In genomic region chr2:71328391-71329160, GRCm38 (mm10) we compare ENCODE assay signal across 28 mouse cellular contexts. TPM values are rescaled to one million over a fixed set of nuclear protein-coding genes. Genes with fewer than 3 reads are reported as not detected.
DNase-seq lines count a peak whose midpoint lies in the region; ATAC-seq and TF ChIP-seq lines count a peak whose summit lies in the region.
"Had no signal": no experiment of that assay in that cellular context is flagged by ENCODE, and none has a peak within 500 bp of the region (broad histone marks: within the 10 kb centered on the region; RNA-seq: fewer than 3 reads in every experiment).

No protein-coding gene starts in this region.

- WGBS in embryonic facial prominence, embryonic 14.5 days, result 52% methylated on average over 15 of the region's 15 CpGs
- 61% methylated on average over 15 of the region's 15 CpGs for WGBS in embryonic facial prominence, embryonic 10.5 days
- 59% methylated on average over 15 of the region's 15 CpGs for WGBS in intestine, embryonic 16.5 days
- WGBS in intestine, postnatal 0 days, result 63% methylated on average over 15 of the region's 15 CpGs
- 61% methylated on average over 15 of the region's 15 CpGs for WGBS in kidney, embryonic 15.5 days

- H3K4me1 ChIP-seq in embryonic facial prominence, embryonic 14.5 days (ENCODE audit: control insufficient read depth, insufficient read depth, low read length), result no peaks in the 10 kb centered on the region
- H3K4me1 ChIP-seq in embryonic facial prominence, embryonic 10.5 days, result peaks cover 17% of the 10 kb centered on the region
- H3K4me1 ChIP-seq in intestine, embryonic 16.5 days (ENCODE audit: control insufficient read depth, insufficient read depth, low read length), result no peaks in the 10 kb centered on the region
- no peaks in the 10 kb centered on the region for H3K4me1 ChIP-seq in intestine, postnatal 0 days (replicated peaks; ENCODE audit: control insufficient read depth, insufficient read depth, low read length)
- peaks cover 25% of the 10 kb centered on the region for H3K4me1 ChIP-seq in bone marrow macrophage, adult 2 months (ENCODE audit: control insufficient read depth, insufficient read depth, low read length)
- H3K4me1 ChIP-seq in kidney, embryonic 15.5 days, result 0 out of 2 replicates have a peak, but pooled peaks cover 11% of the 10 kb centered on the region
- H3K4me1 ChIP-seq: embryonic facial prominence, embryonic 13.5 days; hindbrain, embryonic 12.5 days; hindbrain, embryonic 15.5 days had no signal

- 0 out of 2 replicates have a peak overlapping the region, but pooled peaks have one; percentile 21 for H3K27ac ChIP-seq in embryonic facial prominence, embryonic 14.5 days (replicated peaks; ENCODE audit: low read depth, low read length)
- no peak overlapping the region for H3K27ac ChIP-seq in embryonic facial prominence, embryonic 10.5 days (replicated peaks)
- H3K27ac ChIP-seq in intestine, embryonic 16.5 days (ENCODE audit: low read length), result 0 out of 2 replicates have a peak overlapping the region, but pooled peaks have one; percentile 6
- H3K27ac ChIP-seq in intestine, postnatal 0 days (ENCODE audit: low read depth, low read length), result no peak overlapping the region
- H3K27ac ChIP-seq in bone marrow macrophage, adult 2 months (ENCODE audit: insufficient read depth, low read depth, low read length), result peak overlapping the region; percentile 2
- H3K27ac ChIP-seq in kidney, embryonic 15.5 days, result no peak overlapping the region
- H3K27ac ChIP-seq: embryonic facial prominence, embryonic 13.5 days; forebrain, embryonic 10.5 days; forebrain, embryonic 13.5 days; heart, adult 2 months; heart, embryonic 10.5 days; heart, embryonic 13.5 days; hindbrain, embryonic 12.5 days; hindbrain, embryonic 15.5 days had no signal

- H3K9me3 ChIP-seq in embryonic facial prominence, embryonic 14.5 days (ENCODE audit: control insufficient read depth, low read length), result no peaks in the 10 kb centered on the region
- no peaks in the 10 kb centered on the region for H3K9me3 ChIP-seq in embryonic facial prominence, embryonic 10.5 days
- H3K9me3 ChIP-seq in intestine, embryonic 16.5 days (ENCODE audit: control insufficient read depth, low read length), result no peaks in the 10 kb centered on the region
- no peaks in the 10 kb centered on the region for H3K9me3 ChIP-seq in intestine, postnatal 0 days (ENCODE audit: control insufficient read depth)
- H3K9me3 ChIP-seq in kidney, embryonic 15.5 days (replicated peaks), result no peaks in the 10 kb centered on the region
- H3K9me3 ChIP-seq: embryonic facial prominence, embryonic 13.5 days; forebrain, embryonic 10.5 days; forebrain, embryonic 13.5 days; G1E; heart, embryonic 10.5 days; heart, embryonic 13.5 days; hindbrain, embryonic 12.5 days; hindbrain, embryonic 15.5 days had no signal

- no peak for DNase-seq in embryonic facial prominence, embryonic 14.5 days (ENCODE audit: low spot score)
- no peak for DNase-seq in embryonic facial prominence, embryonic 10.5 days (ENCODE audit: low spot score)
- DNase-seq in 3134 (ENCODE audit: extremely low read depth, insufficient read length, low spot score), result peak; percentile 5
- DNase-seq in testis, postnatal 14 days (ENCODE audit: low spot score), result no peak
- DNase-seq: adrenal gland, adult 8-10 months; adrenal gland, postnatal 25 days; B cell, adult 2 months; cerebellum, adult 18-20 months; cerebellum, adult 9-10 months; cerebellum, postnatal 25 days; gastrocnemius, postnatal 14 days; heart, adult 2 months had no signal

- TF ChIP-seq CTCF in intestine, postnatal 0 days (IDR thresholded peaks at IDR 0.05; ENCODE audit: low read depth), result no peak
- TF ChIP-seq CTCF in bone marrow macrophage, adult 2 months (IDR thresholded peaks at IDR 0.05; ENCODE audit: low read depth, low read length), result no peak

- H3K4me2 ChIP-seq in embryonic facial prominence, embryonic 14.5 days (ENCODE audit: low read depth, low read length), result no peak overlapping the region
- no peak overlapping the region for H3K4me2 ChIP-seq in intestine, embryonic 16.5 days (ENCODE audit: low read depth, low read length)
- no peak overlapping the region for H3K4me2 ChIP-seq in intestine, postnatal 0 days (replicated peaks; ENCODE audit: low read depth)
- no peak overlapping the region for H3K4me2 ChIP-seq in kidney, embryonic 15.5 days
- H3K4me2 ChIP-seq: embryonic facial prominence, embryonic 13.5 days; forebrain, embryonic 13.5 days; heart, embryonic 13.5 days; hindbrain, embryonic 12.5 days; hindbrain, embryonic 15.5 days had no signal

- H3K27me3 ChIP-seq in embryonic facial prominence, embryonic 14.5 days (replicated peaks; ENCODE audit: control insufficient read depth, insufficient read depth, low read length), result no peaks in the 10 kb centered on the region
- H3K27me3 ChIP-seq in embryonic facial prominence, embryonic 10.5 days (replicated peaks; ENCODE audit: low read depth, poor library complexity, severe bottlenecking), result no peaks in the 10 kb centered on the region
- no peaks in the 10 kb centered on the region for H3K27me3 ChIP-seq in intestine, embryonic 16.5 days (replicated peaks; ENCODE audit: control insufficient read depth, insufficient read depth, low read length)
- no peaks in the 10 kb centered on the region for H3K27me3 ChIP-seq in intestine, postnatal 0 days (replicated peaks; ENCODE audit: control insufficient read depth, insufficient read depth, low read length)
- H3K27me3 ChIP-seq in kidney, embryonic 15.5 days, result no peaks in the 10 kb centered on the region
- H3K27me3 ChIP-seq: CH12.LX; embryonic facial prominence, embryonic 13.5 days; forebrain, embryonic 13.5 days; heart, embryonic 13.5 days; hindbrain, embryonic 12.5 days; hindbrain, embryonic 15.5 days; Patski had no signal

- H3K4me3 ChIP-seq in embryonic facial prominence, embryonic 14.5 days (ENCODE audit: low read depth, low read length), result no peak overlapping the region
- H3K4me3 ChIP-seq in embryonic facial prominence, embryonic 10.5 days, result no peak overlapping the region
- H3K4me3 ChIP-seq in intestine, embryonic 16.5 days (ENCODE audit: low read length), result no peak overlapping the region
- H3K4me3 ChIP-seq in intestine, postnatal 0 days (ENCODE audit: low read depth, low read length), result no peak overlapping the region
- H3K4me3 ChIP-seq in bone marrow macrophage, adult 2 months (ENCODE audit: insufficient read depth, low read length), result no peak overlapping the region
- H3K4me3 ChIP-seq in kidney, embryonic 15.5 days (replicated peaks), result no peak overlapping the region
- H3K4me3 ChIP-seq: embryonic facial prominence, embryonic 13.5 days; forebrain, embryonic 10.5 days; forebrain, embryonic 13.5 days; heart, adult 2 months; heart, embryonic 10.5 days; heart, embryonic 13.5 days; hindbrain, embryonic 12.5 days; hindbrain, embryonic 15.5 days had no signal

- TF ChIP-seq POLR2A in bone marrow macrophage, adult 2 months (IDR thresholded peaks at IDR 0.05; ENCODE audit: borderline replicate concordance, low read depth, low read length), result no peak

- no peak overlapping the region for H3K9ac ChIP-seq in embryonic facial prominence, embryonic 14.5 days (ENCODE audit: low read depth, low read length)
- no peak overlapping the region for H3K9ac ChIP-seq in intestine, embryonic 16.5 days (ENCODE audit: low read depth, low read length)
- H3K9ac ChIP-seq in intestine, postnatal 0 days (ENCODE audit: low read depth, low read length), result no peak overlapping the region
- H3K9ac ChIP-seq in kidney, embryonic 15.5 days, result no peak overlapping the region
- H3K9ac ChIP-seq: embryonic facial prominence, embryonic 13.5 days; forebrain, embryonic 13.5 days; heart, embryonic 13.5 days; hindbrain, embryonic 12.5 days; hindbrain, embryonic 15.5 days had no signal

- 0 out of 2 replicates have a peak, but pooled peaks cover 8% of the 10 kb centered on the region for H3K36me3 ChIP-seq in embryonic facial prominence, embryonic 14.5 days (ENCODE audit: control insufficient read depth, insufficient read depth, low read length)
- peaks cover 12% of the 10 kb centered on the region for H3K36me3 ChIP-seq in embryonic facial prominence, embryonic 10.5 days (replicated peaks)
- H3K36me3 ChIP-seq in intestine, embryonic 16.5 days (ENCODE audit: control insufficient read depth, insufficient read depth, low read length), result no peaks in the 10 kb centered on the region
- peaks cover 5% of the 10 kb centered on the region for H3K36me3 ChIP-seq in intestine, postnatal 0 days (ENCODE audit: control insufficient read depth, insufficient read depth)
- H3K36me3 ChIP-seq in kidney, embryonic 15.5 days, result peaks cover 23% of the 10 kb centered on the region

- ATAC-seq in embryonic facial prominence, embryonic 14.5 days (ENCODE audit: low read depth), result no peak
- ATAC-seq in intestine, embryonic 16.5 days, result no peak
- ATAC-seq in intestine, postnatal 0 days, result no peak
- ATAC-seq in kidney, embryonic 15.5 days (replicated peaks; ENCODE audit: low FRiP score), result no peak
- ATAC-seq: activated CD4-positive, CD25-positive, alpha-beta regulatory T cell, adult 4 months; forebrain, embryonic 13.5 days; forebrain, embryonic 16.5 days; Patski had no signal

RNA-seq across cellular contexts. Expression of gene Slc25a12, which starts 39.0 kb away (rescaled TPM):
- polyA plus RNA-seq in embryonic facial prominence, embryonic 14.5 days (2014; fragmentation: Nextera tagmentation; extraction: Ambion mirVana), result 38.0 and 44.6 TPM in 2 replicates
- 33.4 and 38.4 TPM in 2 replicates for polyA plus RNA-seq in embryonic facial prominence, embryonic 10.5 days (2016; fragmentation: Nextera tagmentation; extraction: Ambion mirVana)
- polyA plus RNA-seq in intestine, embryonic 16.5 days (2015; fragmentation: Nextera tagmentation; extraction: Ambion mirVana), result 27.0 and 28.3 TPM in 2 replicates
- polyA plus RNA-seq in intestine, postnatal 0 days (2015; fragmentation: Nextera tagmentation; extraction: Ambion mirVana), result 14.7 and 14.9 TPM in 2 replicates
- polyA plus RNA-seq in bone marrow macrophage, adult 2 months (2012; ENCODE audit: insufficient read depth, insufficient read length, missing spikeins), result 35.8 and 39.1 TPM in 2 replicates
- polyA plus RNA-seq in kidney, embryonic 15.5 days (2015; fragmentation: Nextera tagmentation; extraction: Ambion mirVana), result 37.8 and 41.7 TPM in 2 replicates

Comparison
In these comparisons a context has a peak if more than half of its experiments do, and no peak if none do; other contexts are left out.
1. H3K27ac ChIP-seq: peak in embryonic facial prominence, embryonic 14.5 days (single experiment), intestine, embryonic 16.5 days (single experiment) and bone marrow macrophage, adult 2 months (single experiment); none in embryonic facial prominence, embryonic 10.5 days (single experiment), intestine, postnatal 0 days (single experiment) and kidney, embryonic 15.5 days (single experiment).